Mouse (Mus musculus) heart, adult 2 months (tissue): ENCODE data around the gene Slc25a11. TPM values are rescaled to one million over a fixed set of nuclear protein-coding genes. Genes with fewer than 3 reads are reported as not detected.
A peak's percentile ranks its signal among the peaks of the same experiment; 100 is the strongest.

ENCODE experiments used
- DNase-seq, 2 experiments: peaks; one replicate each; pipeline ENCODE4 v3.0.0; 2021
- H3K27ac ChIP-seq: fragments of 200-600 bp; 2 replicates; pipeline ENCODE4 v1.8.1; 2022
- H3K27me3 ChIP-seq: fragments of 200-500 bp; 2 replicates; pipeline ENCODE4 v1.6.1; 2012; ENCODE audit warnings: mild to moderate bottlenecking, low read length, inconsistent platforms, mixed read lengths; ENCODE audit not compliant: control insufficient read depth, insufficient read depth
- H3K36me3 ChIP-seq: fragments of 200-500 bp; 2 replicates; pipeline ENCODE4 v1.6.1; 2012; ENCODE audit warnings: low read length, inconsistent platforms; ENCODE audit not compliant: control insufficient read depth, insufficient read depth
- H3K4me1 ChIP-seq: fragments of 200-500 bp; 2 replicates; pipeline ENCODE4 v1.6.1; 2011; ENCODE audit warnings: low read length; ENCODE audit not compliant: control insufficient read depth, insufficient read depth
- H3K4me3 ChIP-seq: fragments of 200-600 bp; 2 replicates; pipeline ENCODE4 v1.8.1; 2022
- H3K79me2 ChIP-seq: fragments of 200-500 bp; replicated peaks from 2 replicates; pipeline ENCODE4 v1.6.1; 2012; ENCODE audit warnings: mild to moderate bottlenecking, inconsistent platforms, low read length, moderate library complexity, mixed read lengths; ENCODE audit not compliant: control insufficient read depth, insufficient read depth
- H3K9ac ChIP-seq: fragments of 200-500 bp; 2 replicates; pipeline ENCODE4 v1.6.1; 2012; ENCODE audit warnings: low read depth, mild to moderate bottlenecking, control low read depth, inconsistent platforms, low read length, mixed read lengths
- CTCF ChIP-seq: fragments of 200-600 bp; IDR thresholded peaks from 2 replicates; pipeline ENCODE4 v1.8.1; 2022; ENCODE audit warnings: antibody characterized with exemption, mild to moderate bottlenecking, moderate library complexity
- EP300 ChIP-seq: fragments of 200-500 bp; IDR thresholded peaks from 2 replicates; pipeline ENCODE4 v1.6.1; 2011; ENCODE audit warnings: low read depth, low read length, control low read depth; ENCODE audit not compliant: insufficient read depth
- POLR2A ChIP-seq: fragments of 200-500 bp; IDR thresholded peaks from 2 replicates; pipeline ENCODE4 v1.6.1; 2011; ENCODE audit warnings: mild to moderate bottlenecking, low read depth, low read length, control low read depth; ENCODE audit not compliant: insufficient read depth
- WGBS: fragments of 180-500 bp; shearing (Covaris S2); methylation state at CpG from one replicate; pipeline ENCODE4 v1.1.7; 2018; 5-methylcytosine and 5-hydroxymethylcytosine counted together
- intact Hi-C: fragments of 180-260 bp; cut with DNase I; formaldehyde crosslinking; loops from one replicate; pipeline ENCODE4 v1.15.1; 2025
- polyA plus RNA-seq: library from polyadenylated mRNA; depleted of rRNA; stranded (reverse); fragments of >200 nt; gene quantifications from 2 replicates; pipeline ENCODE4 v1.2.3, GENCODE M21; 2012
- total RNA-seq, 2 experiments: library from RNA; stranded (reverse); gene quantifications; 2 replicates each; pipeline ENCODE4 v1.2.3; 2021

The Slc25a11 gene
- total and polyA plus RNA-seq, 3 experiments, result 532 to 632 (median 626) TPM

- Histone ChIP-seq H3K4me3 (no peak overlapping the region), H3K36me3 (peaks cover 29% of the 10 kb centered on the region), H3K4me1 (peaks cover 6% of the 10 kb centered on the region), H3K27me3 (no peaks in the 10 kb centered on the region), H3K79me2 (peaks cover 8% of the 10 kb centered on the region), H3K27ac (no peak overlapping the region), H3K9ac (no peak overlapping the region)
- intact Hi-C loops, result no loop called here
- 0 out of 2 replicates have a peak, but pooled peaks have one; percentile 6 for TF ChIP-seq EP300
- TF ChIP-seq POLR2A, result no peak
- TF ChIP-seq CTCF, result no peak
- WGBS, result 21% methylated on average over 2 of the region's 2 CpGs
- peak; percentile 18 to 23 for DNase-seq
Measured at GRCm38 (mm10) chr11:70651391-70651790, 4.1 kb upstream of the Slc25a11 start.

- H3K27ac ChIP-seq, result no peak overlapping the region
- no peak overlapping the region for H3K9ac ChIP-seq
- H3K4me3 ChIP-seq, result no peak overlapping the region
- peaks cover 29% of the 10 kb centered on the region for H3K36me3 ChIP-seq
- peaks cover 8% of the 10 kb centered on the region for H3K79me2 ChIP-seq
- WGBS, result 54% methylated on average over 12 of the region's 12 CpGs
- intact Hi-C loops, result no loop called here
- peak; percentile 15 to 28 for DNase-seq
- no peaks in the 10 kb centered on the region for H3K27me3 ChIP-seq
- peaks cover 13% of the 10 kb centered on the region for H3K4me1 ChIP-seq
- TF ChIP-seq EP300 (no peak), POLR2A (0 out of 2 replicates have a peak, but pooled peaks have one; percentile 13)
Measured at GRCm38 (mm10) chr11:70650322-70651175, 3.3 kb upstream of the Slc25a11 start.

DNA sequence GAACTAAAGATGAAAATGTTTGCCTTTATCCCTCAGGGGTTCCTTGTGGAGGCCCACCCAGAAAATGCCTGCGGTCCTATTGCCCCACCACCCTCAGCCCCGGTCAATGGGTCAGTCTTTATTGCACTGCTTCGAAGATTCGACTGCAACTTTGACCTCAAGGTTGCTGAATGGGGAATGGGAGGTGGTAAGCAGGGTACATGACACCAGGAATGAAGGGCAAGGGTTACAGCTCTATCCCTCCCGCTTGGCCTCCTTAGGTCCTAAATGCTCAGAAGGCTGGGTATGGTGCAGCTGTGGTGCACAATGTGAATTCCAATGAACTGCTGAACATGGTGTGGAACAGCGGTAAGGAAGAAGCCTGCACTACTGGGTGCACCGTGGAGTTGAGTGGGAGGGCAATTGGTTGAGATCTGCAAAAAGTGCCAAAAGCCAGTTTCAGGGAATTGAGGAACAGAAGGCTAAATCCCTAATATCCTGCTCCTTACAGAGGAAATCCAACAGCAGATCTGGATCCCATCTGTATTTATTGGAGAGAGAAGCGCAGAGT, 2.0 kb upstream of the Slc25a11 start:
- 71% methylated on average over 8 of the region's 8 CpGs for WGBS
- TF ChIP-seq EP300 (no peak), CTCF (no peak), POLR2A (no peak)
- H3K36me3 ChIP-seq, result peaks cover 32% of the 10 kb centered on the region
- peak in 1 of 2 experiments; percentile 20 for DNase-seq
- H3K27ac ChIP-seq, result no peak overlapping the region
- H3K9ac ChIP-seq, result no peak overlapping the region
- intact Hi-C loops, result loop anchor here (5.0 kb wide), 1 partner anchor 38 kb away; the partner anchor contains the start of gene Camta2
- H3K79me2 ChIP-seq, result peaks cover 7% of the 10 kb centered on the region
- no peaks in the 10 kb centered on the region for H3K27me3 ChIP-seq
- peaks cover 15% of the 10 kb centered on the region for H3K4me1 ChIP-seq
- H3K4me3 ChIP-seq, result no peak overlapping the region

DNA sequence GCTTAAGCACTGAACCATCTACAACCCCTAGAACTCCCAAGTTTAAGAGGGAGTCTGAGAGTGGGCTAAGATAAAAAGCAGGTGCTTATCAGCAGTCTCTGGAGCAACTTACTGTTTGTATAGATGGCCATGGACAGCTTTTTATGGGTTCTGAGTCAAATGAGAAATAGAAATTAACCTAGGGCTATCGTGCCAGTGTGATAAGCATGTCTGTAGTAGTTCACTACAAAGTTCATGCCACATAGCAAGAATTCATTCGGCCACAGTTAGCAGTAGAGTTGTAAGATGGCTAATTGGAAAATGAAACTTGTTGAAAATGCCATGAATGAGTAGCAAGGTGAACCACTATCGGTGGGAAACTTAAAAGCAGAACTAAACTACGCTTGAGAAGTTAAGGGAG, 1.2 kb upstream of the Slc25a11 start:
- 44% methylated on average over 4 of the region's 4 CpGs for WGBS
- Histone ChIP-seq H3K4me1 (peaks cover 15% of the 10 kb centered on the region), H3K9ac (no peak overlapping the region), H3K4me3 (peak overlapping the region; percentile 83; the same call in 1 of the 2 replicates), H3K36me3 (peaks cover 33% of the 10 kb centered on the region), H3K79me2 (peaks cover 4% of the 10 kb centered on the region), H3K27ac (no peak overlapping the region), H3K27me3 (no peaks in the 10 kb centered on the region)
- intact Hi-C loops, result loop anchor here (5.0 kb wide), 1 partner anchor 39 kb away; the partner anchor contains the start of gene Camta2
- no peak for TF ChIP-seq CTCF
- TF ChIP-seq POLR2A, result 0 out of 2 replicates have a peak, but pooled peaks have one; percentile 3
- no peak for DNase-seq

DNA sequence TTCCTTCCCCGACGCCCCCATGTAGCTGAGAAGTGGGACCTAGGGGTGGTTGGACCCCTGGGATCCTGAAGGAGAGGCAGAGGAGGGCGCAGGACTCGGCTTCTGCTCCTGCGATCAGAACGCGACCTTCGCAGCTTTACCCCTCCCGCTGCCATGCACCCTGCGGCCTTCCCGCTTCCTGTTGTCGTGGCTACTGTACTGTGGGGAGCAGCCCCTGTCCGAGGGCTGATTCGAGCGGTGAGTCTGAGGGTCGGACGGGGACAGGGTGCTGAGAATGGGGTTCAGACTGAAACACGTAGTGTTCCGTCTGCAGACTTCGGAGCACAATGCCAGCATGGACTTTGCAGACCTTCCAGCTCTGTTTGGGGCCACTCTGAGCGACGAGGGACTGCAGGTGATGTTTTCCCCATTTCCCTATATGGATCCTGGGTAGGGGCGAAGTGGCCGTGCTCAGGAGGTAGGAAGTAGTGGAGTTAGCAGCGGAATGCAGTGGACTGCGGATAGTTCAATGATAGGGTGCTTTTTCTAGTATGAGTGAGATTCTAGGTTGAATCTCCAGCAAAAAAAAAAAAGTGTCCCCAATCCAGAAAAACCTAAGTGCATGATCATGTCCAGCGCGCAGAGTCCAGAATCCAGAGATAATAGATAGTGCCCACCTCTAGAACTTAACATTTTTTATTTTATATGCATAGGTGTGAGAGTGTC, 589 bp upstream of the Slc25a11 start:
- H3K36me3 ChIP-seq, result peaks cover 31% of the 10 kb centered on the region
- DNase-seq, result peak; percentile 64 to 66

More for the DNA sequence above, 589 bp upstream of the Slc25a11 start:
- peaks cover 15% of the 10 kb centered on the region for H3K4me1 ChIP-seq
- no peaks in the 10 kb centered on the region for H3K27me3 ChIP-seq
- intact Hi-C loops, result loop anchor here (2.0 to 5.0 kb wide), 3 partner anchors 21 to 53 kb away; partner anchors contain the start of genes Camta2, Inca1, Kif1c and Spag7
- peak overlapping the region; percentile 83 for H3K4me3 ChIP-seq
- peak overlapping the region; percentile 81 for H3K9ac ChIP-seq
- peaks cover 4% of the 10 kb centered on the region for H3K79me2 ChIP-seq
- TF ChIP-seq CTCF, result no peak
- TF ChIP-seq POLR2A, result no peak
- 2% methylated on average over 28 of the region's 28 CpGs for WGBS
- peak overlapping the region; percentile 95 for H3K27ac ChIP-seq
